Mouse (Mus musculus) heart, postnatal 0 days (tissue): Measurements from ENCODE around the gene Fmnl3. TPM values are rescaled to one million over a fixed set of nuclear protein-coding genes. Genes with fewer than 3 reads are reported as not detected.

Experiments
- ATAC-seq: fragments of 200-750 bp; cut with Nextera tagmentation; 2 replicates; pipeline ENCODE4 v1.8.0; 2017; ENCODE audit warnings: low read depth, moderate number of reproducible peaks, moderate library complexity; ENCODE audit not compliant: insufficient read depth
- DNase-seq: peaks from one replicate; pipeline ENCODE4 v3.0.0-alpha.2; 2016; ENCODE audit warnings: low spot score
- H3K27ac ChIP-seq: fragments of 300-500 bp; sonication (generic); 2 replicates; pipeline ENCODE4 v1.5.1; 2014; ENCODE audit warnings: low read depth, mild to moderate bottlenecking
- H3K27me3 ChIP-seq: fragments of 300-500 bp; sonication (generic); 2 replicates; pipeline ENCODE4 v1.6.1; 2014; ENCODE audit warnings: low read length, mixed read lengths; ENCODE audit not compliant: control insufficient read depth, insufficient read depth
- H3K36me3 ChIP-seq: fragments of 300-500 bp; sonication (generic); replicated peaks from 2 replicates; pipeline ENCODE4 v1.6.1; 2014; ENCODE audit warnings: low read length, mixed read lengths; ENCODE audit not compliant: control insufficient read depth, insufficient read depth
- H3K4me1 ChIP-seq: fragments of 300-500 bp; sonication (generic); 2 replicates; pipeline ENCODE4 v1.6.1; 2014; ENCODE audit warnings: antibody characterized with exemption; ENCODE audit not compliant: control insufficient read depth, insufficient read depth
- H3K4me2 ChIP-seq: fragments of 300-500 bp; sonication (generic); 2 replicates; pipeline ENCODE4 v1.6.1; 2014; ENCODE audit warnings: low read depth, mild to moderate bottlenecking, low read length, moderate library complexity
- H3K4me3 ChIP-seq: fragments of 300-500 bp; sonication (generic); 2 replicates; pipeline ENCODE4 v1.5.1; 2014; ENCODE audit warnings: low read depth, low read length
- H3K9ac ChIP-seq: fragments of 300-500 bp; sonication (generic); replicated peaks from 2 replicates; pipeline ENCODE4 v1.6.1; 2014; ENCODE audit warnings: low read depth, low read length, mixed read lengths
- H3K9me3 ChIP-seq: fragments of 300-500 bp; sonication (generic); replicated peaks from 2 replicates; pipeline ENCODE4 v1.6.1; 2016; ENCODE audit warnings: low read length; ENCODE audit not compliant: control insufficient read depth
- CTCF ChIP-seq: IDR thresholded peaks from 2 replicates; pipeline ENCODE4 v1.5.1; 2016; ENCODE audit warnings: antibody characterized with exemption, control low read depth, low read depth
- EP300 ChIP-seq: IDR thresholded peaks from 2 replicates; pipeline ENCODE4 v1.6.1; 2016; ENCODE audit warnings: antibody characterized with exemption, low read depth
- WGBS: fragments of 180-500 bp; shearing (Covaris S2); extraction: QIAGEN DNeasy Blood & Tissue Kit; methylation state at CpG from one replicate; pipeline ENCODE4 v1.1.7; 2014; 5-methylcytosine and 5-hydroxymethylcytosine counted together
- polyA plus RNA-seq: library from polyadenylated mRNA; unstranded; fragments of >200 nt; fragmentation: Nextera tagmentation; extraction: Ambion mirVana; gene quantifications from 2 replicates; pipeline ENCODE4 v1.2.1, GENCODE M21; 2015
- total RNA-seq: library from RNA; depleted of rRNA; stranded (reverse); fragments of >200 nt; gene quantifications from 2 replicates; pipeline ENCODE4 v1.2.3, GENCODE M21; 2014; ENCODE audit warnings: low replicate concordance

The Fmnl3 gene
- total and polyA plus RNA-seq, 2 experiments from 2014 or later = 12.1 to 21.6 TPM

- TF ChIP-seq EP300 = no peak
- no peak for TF ChIP-seq CTCF
- Histone ChIP-seq H3K9me3 (no peaks in the 10 kb centered on the region), H3K27me3 (no peaks in the 10 kb centered on the region), H3K36me3 (no peaks in the 10 kb centered on the region), H3K27ac (peak overlapping the region; percentile 86), H3K4me2 (peak overlapping the region; percentile 38), H3K4me3 (no peak overlapping the region), H3K4me1 (peaks cover 69% of the 10 kb centered on the region), H3K9ac (peak overlapping the region; percentile 31; the same call in 1 of the 2 replicates)
- DNase-seq = no peak
- 46% methylated on average over 8 of the region's 8 CpGs for WGBS
- 0 out of 2 replicates have a peak, but pooled peaks have one; percentile 36 for ATAC-seq
Measured at GRCm38 (mm10) chr15:99344148-99344870, 26.0 kb downstream of the Fmnl3 start.

GRCm38 (mm10) chr15:99343414-99344147, 26.7 kb downstream of the Fmnl3 start:
- Histone ChIP-seq H3K36me3 (no peaks in the 10 kb centered on the region), H3K4me2 (peak overlapping the region; percentile 38), H3K9me3 (no peaks in the 10 kb centered on the region), H3K4me3 (no peak overlapping the region), H3K9ac (peak overlapping the region; percentile 31; the same call in 1 of the 2 replicates), H3K27me3 (no peaks in the 10 kb centered on the region), H3K4me1 (peaks cover 70% of the 10 kb centered on the region), H3K27ac (peak overlapping the region; percentile 86)
- DNase-seq (peak; percentile 77), ATAC-seq (peak; percentile 89)
- 15% methylated on average over 5 of the region's 5 CpGs for WGBS
- TF ChIP-seq EP300 (no peak), CTCF (no peak; the same call in 1 of the 2 replicates)

- Histone ChIP-seq H3K27me3 (no peaks in the 10 kb centered on the region), H3K9me3 (no peaks in the 10 kb centered on the region), H3K9ac (0 out of 2 replicates have a peak overlapping the region, but pooled peaks have one; percentile 22), H3K4me2 (no peak overlapping the region), H3K36me3 (no peaks in the 10 kb centered on the region), H3K4me3 (no peak overlapping the region), H3K4me1 (peaks cover 74% of the 10 kb centered on the region), H3K27ac (peak overlapping the region; percentile 86)
- no peak for TF ChIP-seq CTCF
- TF ChIP-seq EP300 = no peak
- DNase-seq (no peak), ATAC-seq (no peak)
- WGBS = 48% methylated on average over 9 of the region's 9 CpGs
Measured at GRCm38 (mm10) chr15:99342194-99342981, 27.9 kb downstream of the Fmnl3 start.

GRCm38 (mm10) chr15:99341102-99341501, 29.2 kb downstream of the Fmnl3 start:
- WGBS = 52% methylated on average over 3 of the region's 3 CpGs
- H3K36me3 ChIP-seq = no peaks in the 10 kb centered on the region
- H3K4me1 ChIP-seq = peaks cover 79% of the 10 kb centered on the region
- no peak for DNase-seq
- H3K9ac ChIP-seq = no peak overlapping the region
- H3K9me3 ChIP-seq = no peaks in the 10 kb centered on the region
- TF ChIP-seq EP300 (no peak), CTCF (no peak)
- no peak overlapping the region for H3K4me3 ChIP-seq
- no peak for ATAC-seq
- no peak overlapping the region for H3K4me2 ChIP-seq
- H3K27ac ChIP-seq = peak overlapping the region; percentile 86; the same call in 1 of the 2 replicates
- H3K27me3 ChIP-seq = no peaks in the 10 kb centered on the region

GRCm38 (mm10) chr15:99339669-99340068, 30.6 kb downstream of the Fmnl3 start:
- Histone ChIP-seq H3K4me3 (no peak overlapping the region), H3K4me2 (no peak overlapping the region), H3K27ac (no peak overlapping the region), H3K27me3 (no peaks in the 10 kb centered on the region), H3K4me1 (peaks cover 84% of the 10 kb centered on the region), H3K36me3 (no peaks in the 10 kb centered on the region), H3K9me3 (no peaks in the 10 kb centered on the region), H3K9ac (no peak overlapping the region)
- WGBS = 49% methylated on average over 6 of the region's 6 CpGs
- ATAC-seq (no peak), DNase-seq (no peak)
- TF ChIP-seq CTCF = no peak
- no peak for TF ChIP-seq EP300
